Mouse (Mus musculus): ENCODE results near the gene Armc8. TPM values are rescaled to one million over a fixed set of nuclear protein-coding genes. Genes with fewer than 3 reads are reported as not detected.

Gene Armc8
- polyA plus RNA-seq, 1 experiment = 11.9 TPM

DNA sequence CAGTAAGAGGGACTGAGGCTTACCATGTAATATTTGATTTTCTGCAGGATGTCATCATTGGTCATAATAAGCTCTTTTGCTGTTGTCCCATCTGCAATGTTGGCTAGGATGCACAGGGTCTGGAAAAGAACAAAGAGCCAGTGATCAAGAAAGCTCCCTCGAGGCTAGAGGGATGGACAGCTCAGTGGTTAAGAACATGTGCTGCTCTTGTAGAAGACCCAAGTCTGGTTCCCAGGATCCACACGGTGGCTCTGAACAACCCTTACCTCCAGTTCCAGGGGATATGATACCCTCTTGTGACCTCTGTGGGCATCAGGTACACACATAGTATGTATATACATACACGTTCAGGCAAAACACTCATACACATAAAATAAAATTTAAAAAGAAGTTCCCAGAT lies 80.9 kb downstream of the Armc8 start:
- Histone ChIP-seq H3K4me3 (replicated peaks; ENCODE audit: control insufficient read depth, low read depth, low read length) (no peak overlapping the region), H3K4me1 (ENCODE audit: control insufficient read depth, insufficient read depth, low read length) (peaks cover 1% of the 10 kb centered on the region; the same call in 1 of the 2 replicates), H3K27ac (ENCODE audit: control insufficient read depth, insufficient read depth, low read depth, low read length, poor library complexity) (no peak overlapping the region)
- TF ChIP-seq CTCF (IDR thresholded peaks at IDR 0.05; ENCODE audit: control insufficient read depth, insufficient read depth, low read length) = no peak
- TF ChIP-seq POLR2A (IDR thresholded peaks at IDR 0.05; ENCODE audit: borderline replicate concordance, control insufficient read depth, low read depth, low read length) = no peak
- WGBS = 86% methylated on average over 3 of the region's 3 CpGs

DNA sequence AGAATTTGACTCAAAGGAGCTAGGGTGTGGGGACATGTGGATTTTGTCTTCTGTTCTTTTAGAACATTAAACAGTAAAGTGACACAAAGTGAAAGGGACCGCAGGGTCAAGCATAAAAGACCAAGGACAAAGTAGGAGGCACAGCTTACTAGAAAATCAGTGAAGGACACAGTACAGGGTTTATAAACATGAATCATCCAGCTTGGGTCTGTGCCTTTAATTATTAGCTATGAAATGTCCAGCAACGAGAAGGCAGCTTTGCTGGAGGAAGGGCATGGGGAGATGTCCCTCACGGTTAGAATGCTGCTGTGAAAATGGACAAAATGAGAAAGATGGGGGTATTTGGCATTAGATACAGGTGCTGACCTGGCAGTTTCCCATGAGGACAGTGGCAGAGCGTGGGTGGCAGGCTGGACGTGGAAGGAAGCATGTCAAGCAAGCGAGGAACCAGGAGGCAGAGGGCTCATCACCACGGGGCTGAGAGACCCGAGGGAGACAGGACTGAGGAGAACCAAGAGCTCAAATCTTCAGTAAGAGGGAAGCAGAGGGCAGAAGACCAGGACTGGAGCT lies 81.5 kb downstream of the Armc8 start:
- Histone ChIP-seq H3K27ac (ENCODE audit: control insufficient read depth, insufficient read depth, low read depth, low read length, poor library complexity) (no peak overlapping the region), H3K4me3 (replicated peaks; ENCODE audit: control insufficient read depth, low read depth, low read length) (no peak overlapping the region), H3K4me1 (ENCODE audit: control insufficient read depth, insufficient read depth, low read length) (no peaks in the 10 kb centered on the region; the same call in 1 of the 2 replicates)
- no peak for TF ChIP-seq CTCF (IDR thresholded peaks at IDR 0.05; ENCODE audit: control insufficient read depth, insufficient read depth, low read length)
- TF ChIP-seq POLR2A (IDR thresholded peaks at IDR 0.05; ENCODE audit: borderline replicate concordance, control insufficient read depth, low read depth, low read length) = no peak
- 79% methylated on average over 8 of the region's 8 CpGs for WGBS

DNA sequence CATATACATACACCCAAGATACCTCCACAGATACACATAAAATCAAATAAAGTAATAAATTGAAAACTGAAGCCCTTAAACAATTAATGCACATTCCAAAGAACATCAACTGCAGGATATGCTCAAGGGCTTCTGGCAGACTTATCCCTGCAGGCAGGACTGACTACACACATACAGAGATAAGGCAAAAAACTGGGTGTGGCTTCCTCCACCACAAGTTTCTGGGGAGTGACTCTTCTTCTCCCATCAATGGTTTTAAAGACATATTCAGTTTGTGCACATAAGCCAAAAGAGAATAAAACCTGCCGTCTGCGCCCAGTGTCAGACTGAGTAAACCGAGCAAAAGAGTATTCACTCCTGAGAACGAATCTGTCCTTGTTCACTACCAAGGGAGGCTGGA lies 83.6 kb downstream of the Armc8 start:
- Histone ChIP-seq H3K27ac (ENCODE audit: control insufficient read depth, insufficient read depth, low read depth, low read length, poor library complexity) (no peak overlapping the region), H3K4me3 (replicated peaks; ENCODE audit: control insufficient read depth, low read depth, low read length) (no peak overlapping the region), H3K4me1 (ENCODE audit: control insufficient read depth, insufficient read depth, low read length) (no peaks in the 10 kb centered on the region; the same call in 1 of the 2 replicates)
- TF ChIP-seq CTCF (IDR thresholded peaks at IDR 0.05; ENCODE audit: control insufficient read depth, insufficient read depth, low read length) (no peak), POLR2A (IDR thresholded peaks at IDR 0.05; ENCODE audit: borderline replicate concordance, control insufficient read depth, low read depth, low read length) (no peak)
- 67% methylated on average over 4 of the region's 4 CpGs for WGBS

DNA sequence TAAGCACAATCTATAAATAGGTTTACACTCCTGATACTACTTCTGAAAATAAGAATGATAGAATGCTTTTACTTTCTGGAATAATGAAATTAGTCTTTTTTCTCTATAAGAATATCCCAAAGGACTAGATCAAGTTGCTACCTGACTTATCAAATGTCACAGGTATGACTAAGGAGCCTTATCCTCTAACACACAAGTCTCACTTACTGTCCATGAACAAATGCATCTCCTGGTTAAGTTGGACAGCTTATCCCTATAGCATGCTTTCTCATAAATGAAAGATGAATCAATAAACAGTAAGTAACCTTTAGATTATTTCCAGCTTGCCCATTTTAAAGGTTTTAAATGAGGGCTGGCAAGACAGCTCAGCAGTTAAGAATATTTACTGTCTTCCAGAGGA lies 84.1 kb downstream of the Armc8 start:
- Histone ChIP-seq H3K27ac (ENCODE audit: control insufficient read depth, insufficient read depth, low read depth, low read length, poor library complexity) (no peak overlapping the region), H3K4me1 (ENCODE audit: control insufficient read depth, insufficient read depth, low read length) (no peaks in the 10 kb centered on the region; the same call in 1 of the 2 replicates), H3K4me3 (replicated peaks; ENCODE audit: control insufficient read depth, low read depth, low read length) (no peak overlapping the region)
- TF ChIP-seq POLR2A (IDR thresholded peaks at IDR 0.05; ENCODE audit: borderline replicate concordance, control insufficient read depth, low read depth, low read length) (no peak), CTCF (IDR thresholded peaks at IDR 0.05; ENCODE audit: control insufficient read depth, insufficient read depth, low read length) (no peak)

DNA sequence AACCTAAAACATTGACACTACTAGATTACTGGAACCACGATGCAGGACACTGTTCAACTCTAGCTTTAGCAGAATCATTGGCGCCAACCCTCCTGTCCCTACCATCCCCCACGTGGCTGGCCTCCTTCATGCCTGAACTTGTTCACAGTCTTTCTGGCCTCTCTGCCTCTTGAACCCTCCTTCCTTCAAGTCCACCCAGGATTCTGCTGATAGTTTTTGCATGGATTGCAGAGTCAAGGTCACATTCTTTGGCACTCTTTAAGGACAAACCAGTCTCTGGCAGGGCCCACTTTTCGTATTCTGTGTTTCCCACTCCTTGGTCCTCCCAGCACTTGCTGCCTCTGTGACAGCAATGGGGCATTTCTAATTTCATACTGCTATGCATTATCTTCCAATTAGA lies 85.5 kb downstream of the Armc8 start:
- WGBS = 86% methylated on average over 4 of the region's 4 CpGs
- H3K27ac ChIP-seq (ENCODE audit: control insufficient read depth, insufficient read depth, low read depth, low read length, poor library complexity) = no peak overlapping the region
- no peak overlapping the region for H3K4me3 ChIP-seq (replicated peaks; ENCODE audit: control insufficient read depth, low read depth, low read length)
- TF ChIP-seq POLR2A (IDR thresholded peaks at IDR 0.05; ENCODE audit: borderline replicate concordance, control insufficient read depth, low read depth, low read length) = no peak
- H3K4me1 ChIP-seq (ENCODE audit: control insufficient read depth, insufficient read depth, low read length) = no peaks in the 10 kb centered on the region

DNA sequence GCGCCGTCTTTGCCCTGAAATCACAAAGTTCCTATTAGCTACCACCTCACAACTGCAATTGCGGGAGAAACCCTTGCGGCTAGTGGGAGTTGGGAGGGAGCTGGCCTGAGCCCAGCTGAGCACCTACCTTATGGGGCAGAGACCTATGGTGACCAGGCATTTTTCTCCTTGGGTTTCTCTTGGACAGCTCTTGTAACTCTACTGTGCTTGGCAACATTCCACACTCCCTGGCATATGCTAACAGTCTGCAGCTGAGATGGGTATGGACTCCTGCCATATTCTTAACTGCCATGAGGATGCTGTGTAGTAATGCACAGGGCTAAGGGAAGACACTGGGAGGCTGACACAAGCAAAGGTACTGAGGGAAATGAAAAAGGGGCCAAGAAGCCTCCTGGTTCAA lies 87.9 kb downstream of the Armc8 start:
- Histone ChIP-seq H3K4me3 (replicated peaks; ENCODE audit: control insufficient read depth, low read depth, low read length) (no peak overlapping the region), H3K27ac (ENCODE audit: control insufficient read depth, insufficient read depth, low read depth, low read length, poor library complexity) (no peak overlapping the region), H3K4me1 (ENCODE audit: control insufficient read depth, insufficient read depth, low read length) (no peaks in the 10 kb centered on the region)
- WGBS = 88% methylated on average over 4 of the region's 4 CpGs
- TF ChIP-seq POLR2A (IDR thresholded peaks at IDR 0.05; ENCODE audit: borderline replicate concordance, control insufficient read depth, low read depth, low read length) = no peak
- TF ChIP-seq CTCF (IDR thresholded peaks at IDR 0.05; ENCODE audit: control insufficient read depth, insufficient read depth, low read length) = no peak

DNA sequence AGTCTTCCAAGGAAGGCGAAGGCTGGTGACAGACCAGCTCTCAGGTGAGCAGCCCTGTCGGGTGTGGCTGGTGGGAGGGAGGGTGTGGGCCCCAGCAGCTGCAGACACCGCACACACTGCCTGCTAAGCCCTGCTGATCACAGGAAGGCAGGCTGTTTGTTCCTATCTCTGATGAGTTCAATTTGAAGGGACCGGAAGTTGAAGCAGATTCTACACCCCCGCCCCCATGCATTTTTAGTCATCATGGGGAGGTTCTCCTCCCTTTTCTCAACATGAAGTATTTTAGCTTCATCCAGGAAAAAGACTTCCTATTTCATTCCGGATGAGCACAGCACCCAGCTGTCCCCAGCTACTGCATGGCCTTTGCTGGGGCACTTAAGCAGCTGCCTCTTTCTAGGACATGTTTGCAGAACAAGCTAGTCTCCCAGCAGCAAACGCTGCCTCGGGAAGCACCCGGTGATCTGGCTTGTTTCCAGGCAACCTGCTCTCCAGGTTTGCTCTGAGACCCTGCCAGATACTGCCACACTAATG lies 89.5 kb downstream of the Armc8 start:
- no peak overlapping the region for H3K27ac ChIP-seq (ENCODE audit: control insufficient read depth, insufficient read depth, low read depth, low read length, poor library complexity)
- 54% methylated on average over 9 of the region's 9 CpGs for WGBS
- no peak overlapping the region for H3K4me3 ChIP-seq (replicated peaks; ENCODE audit: control insufficient read depth, low read depth, low read length)
- TF ChIP-seq CTCF (IDR thresholded peaks at IDR 0.05; ENCODE audit: control insufficient read depth, insufficient read depth, low read length) (no peak), POLR2A (IDR thresholded peaks at IDR 0.05; ENCODE audit: borderline replicate concordance, control insufficient read depth, low read depth, low read length) (no peak)
- no peaks in the 10 kb centered on the region for H3K4me1 ChIP-seq (ENCODE audit: control insufficient read depth, insufficient read depth, low read length)

DNA sequence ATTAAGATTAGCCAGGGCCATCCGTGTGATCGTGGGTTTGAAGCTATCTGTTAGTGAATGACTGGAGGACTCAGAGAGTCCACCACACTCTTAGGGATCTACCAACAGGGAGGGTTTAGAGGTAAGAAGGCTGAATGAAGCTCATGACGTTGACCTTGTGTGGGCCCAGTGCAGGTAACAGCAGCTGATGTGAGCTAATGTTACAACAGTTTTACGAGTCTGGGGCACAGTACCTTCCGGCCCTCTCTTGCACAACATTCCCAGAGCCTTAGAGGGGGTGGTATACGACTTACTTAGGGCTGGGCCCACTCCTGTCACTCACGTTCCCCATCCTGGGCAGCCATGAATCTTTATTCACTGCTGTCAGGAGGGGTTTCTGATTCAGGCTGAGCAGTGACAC lies 97.4 kb downstream of the Armc8 start:
- TF ChIP-seq CTCF (IDR thresholded peaks at IDR 0.05; ENCODE audit: control insufficient read depth, insufficient read depth, low read length) = no peak
- no peak for TF ChIP-seq POLR2A (IDR thresholded peaks at IDR 0.05; ENCODE audit: borderline replicate concordance, control insufficient read depth, low read depth, low read length)
- no peak overlapping the region for H3K4me3 ChIP-seq (replicated peaks; ENCODE audit: control insufficient read depth, low read depth, low read length)
- 61% methylated on average over 7 of the region's 7 CpGs for WGBS
- no peak overlapping the region for H3K27ac ChIP-seq (ENCODE audit: control insufficient read depth, insufficient read depth, low read depth, low read length, poor library complexity)
- H3K4me1 ChIP-seq (ENCODE audit: control insufficient read depth, insufficient read depth, low read length) = no peaks in the 10 kb centered on the region

Data from bone marrow, adult 2 months (tissue).